Mouse (Mus musculus) cerebellum, adult 2 months (tissue): Measurements from ENCODE around the gene Plxnc1.

Experiments used
- CTCF ChIP-seq: fragments of 200-500 bp; IDR thresholded peaks from 2 replicates; pipeline ENCODE4 v1.5.1; 2011; ENCODE audit warnings: low read depth, mild to moderate bottlenecking, control low read depth, low read length, moderate library complexity, borderline replicate concordance; ENCODE audit not compliant: insufficient read depth
- POLR2A ChIP-seq: fragments of 200-500 bp; IDR thresholded peaks from 2 replicates; pipeline ENCODE4 v1.6.1; 2011; ENCODE audit warnings: low read length, control low read depth, borderline replicate concordance; ENCODE audit not compliant: insufficient read depth

- TF ChIP-seq POLR2A = no peak
- no peak for TF ChIP-seq CTCF
These were observed 136.4 kb downstream of the Plxnc1 start for GRCm38 (mm10) chr10:94808275-94808674.
